Mouse (Mus musculus): ENCODE data around the gene Zbtb11.

Gene Zbtb11

DNA sequence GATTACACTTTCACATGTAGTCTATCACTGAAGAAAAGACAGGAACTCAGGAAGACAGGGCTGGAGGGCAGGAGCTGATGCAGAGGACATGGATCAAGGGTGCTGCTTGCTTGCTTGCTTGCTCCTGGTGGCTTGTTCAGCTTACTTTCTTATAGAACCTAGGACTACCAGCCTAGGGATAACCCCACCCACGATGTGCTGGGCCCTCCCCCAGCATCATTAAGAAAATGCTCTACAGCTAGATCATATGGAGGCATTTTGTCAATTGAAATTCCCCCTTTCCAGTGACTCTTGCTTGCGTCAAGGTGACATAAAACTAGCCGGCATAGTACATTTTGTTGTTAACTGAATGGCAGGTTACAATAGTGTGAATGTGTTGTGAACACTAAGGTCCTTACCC is 82.2 kb downstream of the Zbtb11 start:
- no peak for DNase-seq

DNA sequence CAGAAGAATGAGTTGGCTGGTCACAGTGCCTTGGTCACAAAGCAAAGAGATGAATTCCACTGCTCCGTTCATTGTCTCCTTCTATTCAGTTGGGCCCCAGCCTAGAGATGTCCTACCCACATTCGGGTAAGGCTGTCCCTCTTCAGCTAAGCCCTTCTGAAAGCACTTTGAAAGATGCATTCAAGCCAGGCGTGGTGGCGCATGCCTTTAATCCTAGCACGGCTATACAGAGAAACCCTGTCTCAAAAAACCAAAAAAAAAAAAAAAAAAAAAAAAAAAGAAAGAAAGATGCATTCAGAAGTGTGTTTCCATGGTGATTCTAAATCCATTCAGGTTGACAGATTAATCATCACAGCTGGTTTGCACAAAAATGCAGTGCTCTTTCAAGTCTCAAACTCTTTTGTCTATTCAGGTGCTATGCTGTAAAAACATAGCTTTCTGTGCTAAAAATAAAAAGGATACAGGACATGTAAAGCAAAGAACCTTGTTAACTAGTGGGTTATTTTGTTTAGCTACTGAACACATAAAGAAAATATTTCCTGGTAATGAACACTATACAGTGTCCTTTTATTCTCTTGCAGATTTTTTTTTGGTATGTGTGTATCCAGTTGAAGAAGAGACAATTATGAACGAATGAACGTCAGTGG is 83.4 kb downstream of the Zbtb11 start:
- DNase-seq, result no peak

DNA sequence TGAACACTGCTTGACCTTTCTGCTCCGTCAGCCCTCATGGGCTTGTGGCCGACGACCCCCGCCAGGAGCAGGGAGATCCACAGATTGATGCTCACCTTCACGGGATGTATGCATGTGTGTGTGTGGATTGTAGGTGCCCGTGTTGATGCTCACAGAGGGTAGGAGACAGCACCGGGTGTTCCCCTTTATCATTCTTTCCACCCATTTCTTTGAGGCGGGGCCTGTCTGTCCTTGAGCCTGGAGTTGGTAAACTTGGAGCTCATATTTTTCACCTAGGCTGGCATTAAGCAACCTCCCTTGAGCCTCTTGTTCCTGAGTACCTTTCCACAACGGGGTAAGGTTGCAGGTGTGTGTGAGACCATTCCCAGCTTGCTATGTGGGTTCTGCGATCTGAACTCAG is 84.5 kb downstream of the Zbtb11 start:
- DNase-seq, result no peak

Measured in kidney, postnatal 14 days (tissue).